Mouse (Mus musculus) cerebellum, adult (tissue): ENCODE results near the gene Plin3.
"Not testable (repeated sequence)": the region's sequence is repeated elsewhere in the genome, so short reads cannot be mapped to it uniquely, and the experiment has no call there.

Source experiments
- ATAC-seq: cut with Nextera tagmentation; 2 replicates; pipeline ENCODE4 v1.9.2; 2017; ENCODE audit warnings: mild to moderate bottlenecking, moderate library complexity, mixed read lengths; ENCODE audit not compliant: insufficient number of reproducible peaks, low FRiP score, low TSS enrichment

The Plin3 gene

GRCm38 (mm10) chr17:56276643-56277566 is 15.8 kb downstream of the Plin3 start, which contains the start of gene Ticam1:
Gene Ticam1 (minus strand): TSS chr17:56276786.
- ATAC-seq, result peak; percentile 63

- no peak for ATAC-seq
Observed at GRCm38 (mm10) chr17:56275842-56276480, 16.7 kb downstream of the Plin3 start.

GRCm38 (mm10) chr17:56273986-56274385 is 18.7 kb downstream of the Plin3 start:
- ATAC-seq, result no peak

- ATAC-seq, result no peak
Observed at GRCm38 (mm10) chr17:56273482-56273881, 19.2 kb downstream of the Plin3 start.

- no peak for ATAC-seq
Observed at GRCm38 (mm10) chr17:56272644-56273043, 20.0 kb downstream of the Plin3 start.

- ATAC-seq, result no peak
Observed at GRCm38 (mm10) chr17:56271609-56272253, 20.9 kb downstream of the Plin3 start.

- ATAC-seq, result peak; percentile 27; the same call in 1 of the 2 replicates
Observed at GRCm38 (mm10) chr17:56269741-56270140, 22.9 kb downstream of the Plin3 start.

- ATAC-seq, result peak; percentile 90
Observed at GRCm38 (mm10) chr17:56269153-56269630, 23.5 kb downstream of the Plin3 start.

GRCm38 (mm10) chr17:56266271-56266670 is 26.4 kb downstream of the Plin3 start:
- ATAC-seq, result no peak

- no peak for ATAC-seq
Observed at GRCm38 (mm10) chr17:56265869-56266268, 26.8 kb downstream of the Plin3 start.

- ATAC-seq, result no peak
Observed at GRCm38 (mm10) chr17:56265011-56265410, 27.7 kb downstream of the Plin3 start.

GRCm38 (mm10) chr17:56264020-56264419 is 28.7 kb downstream of the Plin3 start:
- ATAC-seq, result peak; percentile 63

GRCm38 (mm10) chr17:56262645-56263094 is 30.0 kb downstream of the Plin3 start:
- ATAC-seq, result no peak

GRCm38 (mm10) chr17:56261166-56261565 is 31.5 kb downstream of the Plin3 start:
- no peak for ATAC-seq

- ATAC-seq, result no peak
Observed at GRCm38 (mm10) chr17:56259301-56260037, 33.2 kb downstream of the Plin3 start.

GRCm38 (mm10) chr17:56258812-56259211 is 33.9 kb downstream of the Plin3 start:
- not testable (repeated sequence) for ATAC-seq

GRCm38 (mm10) chr17:56258269-56258668 is 34.4 kb downstream of the Plin3 start:
- ATAC-seq, result not testable (repeated sequence)

- no peak for ATAC-seq
Observed at GRCm38 (mm10) chr17:56257181-56257894, 35.3 kb downstream of the Plin3 start.

GRCm38 (mm10) chr17:56256239-56256881 is 36.3 kb downstream of the Plin3 start, which contains the start of gene Fem1a:
Gene Fem1a (plus strand): TSS chr17:56256810.
- peak; percentile 86 for ATAC-seq
